Mouse (Mus musculus) adrenal gland, adult 10 weeks (tissue): ENCODE data around the gene Ano9. TPM values are rescaled to one million over a fixed set of nuclear protein-coding genes. Genes with fewer than 3 reads are reported as not detected.

ENCODE experiments used
- polyA plus RNA-seq: library from polyadenylated mRNA; stranded (reverse); fragments of 350-450 nt; fragmentation: Illumina TruSeq; extraction: RNeasy Lipid Tissue Mini Kit (QIAGEN cat#74804); gene quantifications from one replicate; pipeline ENCODE4 v1.2.3, GENCODE M21; 2014; ENCODE audit warnings: low read depth, low replicate concordance

Ano9 gene
- polyA plus RNA-seq: not detected

DNA sequence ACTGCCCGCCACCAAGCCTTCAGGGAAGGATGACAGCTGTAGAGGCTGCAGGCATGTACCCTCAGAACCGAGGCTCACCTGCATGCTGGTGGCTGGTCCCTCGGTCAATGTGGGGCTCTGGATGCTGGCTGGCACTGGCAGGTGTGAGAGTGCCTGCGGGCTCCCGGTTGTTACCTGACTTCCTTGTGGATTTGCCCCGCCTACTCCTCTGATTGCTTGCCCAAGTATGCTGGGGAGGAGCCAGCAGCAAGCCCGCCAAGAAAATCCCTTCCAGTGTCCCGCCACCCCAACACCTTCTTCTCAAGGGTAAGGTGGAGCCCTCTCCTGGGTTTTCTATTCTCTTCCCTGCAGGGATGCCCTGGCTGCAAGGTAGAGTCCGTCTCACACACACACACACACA is at the start of gene Ano9:
Gene Ano9, minus strand, starts transcription at position 171 of the 400 bp plus-strand sequence.

DNA sequence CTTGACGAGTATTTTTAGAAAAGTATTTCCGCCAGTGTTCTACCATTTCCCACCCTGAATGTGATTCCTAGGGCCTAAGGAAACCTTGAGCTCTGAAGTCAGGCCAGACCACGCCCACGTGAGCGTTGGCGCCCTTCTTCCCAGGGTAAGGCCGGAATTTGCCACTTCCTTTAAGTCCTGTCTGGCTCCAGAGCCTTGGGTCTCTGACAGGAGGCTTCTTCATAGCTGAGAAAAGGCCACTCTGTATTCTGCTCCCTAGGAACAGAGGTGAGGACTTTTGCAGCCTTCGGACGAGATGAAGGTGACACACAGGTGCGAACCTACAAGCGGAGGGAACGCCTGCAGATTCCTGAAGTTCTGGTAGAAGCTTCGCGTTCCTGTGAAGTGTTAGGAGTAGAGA is 4.6 kb upstream of the Ano9 start, which contains the start of gene Ptdss2:
Gene Ptdss2, plus strand, starts transcription at position 138 of the 400 bp plus-strand sequence.

DNA sequence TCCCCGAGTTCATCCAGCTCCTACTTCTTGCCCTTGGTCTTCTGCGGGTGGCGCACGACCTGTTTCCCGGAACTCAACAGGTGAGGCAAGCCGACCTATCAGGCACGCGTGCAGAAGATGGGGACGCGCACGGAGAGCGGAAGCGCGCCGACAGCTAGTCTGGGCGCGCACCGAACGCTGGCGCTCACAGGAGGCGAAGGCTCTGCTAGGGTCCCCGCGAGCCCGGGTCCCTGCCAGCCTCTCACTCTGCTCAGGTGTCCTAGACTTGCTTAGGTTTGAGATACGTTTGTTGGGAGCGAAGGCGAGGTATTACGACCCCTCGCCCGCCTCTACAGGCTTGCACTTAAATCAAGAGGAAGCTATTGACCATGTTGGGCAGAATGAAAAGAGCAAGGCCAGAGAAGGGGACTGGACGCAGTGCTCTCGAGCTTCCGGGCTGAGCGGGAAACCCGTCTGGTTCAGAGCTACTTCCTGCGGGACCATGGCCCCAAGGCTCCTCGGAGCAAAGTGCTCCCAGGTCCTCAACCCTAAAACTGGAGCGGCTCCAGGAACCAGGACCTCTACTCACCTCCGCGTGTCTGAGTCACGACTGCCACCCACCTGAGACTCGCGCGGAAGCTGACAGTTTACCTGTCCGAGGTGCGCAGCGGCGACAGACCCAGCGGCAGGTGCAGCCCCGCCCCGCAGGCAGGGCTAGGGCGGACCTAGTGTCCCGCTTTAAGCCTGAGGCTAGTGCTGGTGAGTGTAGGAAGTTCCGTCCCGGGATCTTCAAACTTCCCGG is 17.5 kb downstream of the Ano9 start, which contains the start of gene Sigirr:
Gene Sigirr, minus strand, starts transcription at position 662 of the 781 bp plus-strand sequence.

DNA sequence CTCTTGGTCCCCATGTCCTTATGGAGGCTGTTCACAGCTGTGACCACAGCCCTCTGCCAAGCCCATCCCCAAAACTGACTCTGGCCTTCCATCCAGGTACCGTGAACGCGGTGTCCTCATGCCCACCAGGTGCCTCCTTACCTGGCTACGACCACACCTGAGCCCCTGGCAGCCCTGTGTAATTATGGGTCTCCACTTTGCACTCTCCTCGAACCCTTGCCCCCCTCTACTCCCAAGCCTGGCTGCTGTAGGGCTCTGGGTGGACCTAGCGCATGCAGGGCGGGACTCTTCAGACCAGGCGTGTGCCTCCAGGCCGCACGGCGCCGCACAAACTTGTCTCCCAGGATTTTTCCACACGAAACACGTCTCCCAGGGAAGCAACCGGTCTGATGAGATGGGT is 39.8 kb downstream of the Ano9 start, which contains the start of gene Pkp3:
Gene Pkp3, plus strand, starts transcription at position 378 of the 400 bp plus-strand sequence.

DNA sequence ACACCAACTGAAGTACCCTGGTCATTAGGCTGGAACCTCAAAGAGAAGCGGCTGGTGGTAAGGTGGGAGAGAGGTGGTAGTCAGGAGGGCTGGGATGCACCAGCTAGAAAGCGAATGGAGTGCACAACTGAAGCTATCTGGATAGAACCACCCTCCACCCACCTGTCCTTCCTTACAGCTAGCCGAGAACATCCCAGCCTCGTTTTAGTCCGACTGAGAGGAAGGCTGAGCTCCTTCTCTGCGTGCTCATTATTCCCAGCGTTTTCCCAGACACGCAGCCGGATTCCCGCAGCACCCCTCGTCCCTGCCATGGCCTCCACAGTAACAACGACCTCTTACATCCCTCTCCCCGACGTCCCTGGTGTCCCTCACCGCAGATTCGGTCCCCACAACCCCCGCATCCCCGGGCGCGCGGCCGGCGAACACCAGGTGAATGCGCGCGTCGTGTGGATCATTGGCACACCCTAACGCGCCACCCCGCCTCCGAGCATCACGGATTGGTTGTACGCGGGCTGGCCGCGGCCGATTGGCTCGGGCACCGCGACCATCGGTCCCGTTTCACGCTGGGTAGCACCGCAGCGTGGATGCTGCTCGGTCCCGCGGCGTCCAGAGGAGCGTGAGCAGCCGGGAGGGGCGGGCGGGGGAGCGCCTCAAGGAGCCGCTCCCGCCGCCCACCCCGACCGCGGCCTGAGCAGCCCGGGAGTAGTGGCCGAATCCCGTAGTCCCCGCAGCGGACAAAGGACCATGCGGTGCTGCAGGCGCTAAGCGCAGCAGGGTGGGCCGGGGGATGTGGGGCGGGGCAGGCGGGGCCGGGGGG is 57.0 kb downstream of the Ano9 start, which contains the start of gene B4galnt4:
Gene B4galnt4, plus strand, starts transcription at position 679 of the 817 bp plus-strand sequence.

Other genes with a start within 250 kb of the Ano9 start
- gene Psmd13, start 235.8 kb downstream of the Ano9 start, polyA plus RNA-seq: 154 TPM
- gene Sirt3, start 235.5 kb downstream of the Ano9 start, polyA plus RNA-seq: 2.4 TPM
- 4.0 TPM for gene Cox8b, start 217.4 kb downstream of the Ano9 start, polyA plus RNA-seq
- gene Nlrp6, start 196.9 kb downstream of the Ano9 start, polyA plus RNA-seq: 0.35 TPM
- 2.7 TPM for gene Pgghg, start 176.4 kb downstream of the Ano9 start, polyA plus RNA-seq
- gene Ifitm5, start 167.5 kb downstream of the Ano9 start, polyA plus RNA-seq: not detected
- gene Gm45717, start 161.9 kb downstream of the Ano9 start, polyA plus RNA-seq: not detected
- gene Ifitm2, start 161.8 kb downstream of the Ano9 start, polyA plus RNA-seq: 160 TPM
- gene Ifitm1, start 150.6 kb downstream of the Ano9 start, polyA plus RNA-seq: 1.6 TPM
- 14.5 TPM for gene Ifitm3, start 107.0 kb downstream of the Ano9 start, polyA plus RNA-seq
- not detected for gene Ifitm6, start 99.9 kb downstream of the Ano9 start, polyA plus RNA-seq
- gene Gm17387, start 88.7 kb downstream of the Ano9 start, polyA plus RNA-seq: not detected
- gene B4galnt4, start 56.7 kb downstream of the Ano9 start, polyA plus RNA-seq: not detected
- not detected for gene Pkp3, start 39.6 kb downstream of the Ano9 start, polyA plus RNA-seq
- not detected for gene Sigirr, start 17.2 kb downstream of the Ano9 start, polyA plus RNA-seq
- 20.6 TPM for gene Ptdss2, start 4.6 kb upstream of the Ano9 start, polyA plus RNA-seq
- 5.4 TPM for gene Rnh1, start 55.1 kb upstream of the Ano9 start, polyA plus RNA-seq
- gene Hras, start 76.2 kb upstream of the Ano9 start, polyA plus RNA-seq: 8.7 TPM
- gene Lrrc56, start 76.4 kb upstream of the Ano9 start, polyA plus RNA-seq: 0.58 TPM
- not detected for gene Lmntd2, start 96.3 kb upstream of the Ano9 start, polyA plus RNA-seq
- gene Rassf7, start 98.1 kb upstream of the Ano9 start, polyA plus RNA-seq: 0.64 TPM
- gene Phrf1, start 111.0 kb upstream of the Ano9 start, polyA plus RNA-seq: 17.6 TPM
- 19.8 TPM for gene Irf7, start 148.7 kb upstream of the Ano9 start, polyA plus RNA-seq
- gene Cdhr5, start 159.0 kb upstream of the Ano9 start, polyA plus RNA-seq: 1.3 TPM
- not detected for gene Sct, start 161.3 kb upstream of the Ano9 start, polyA plus RNA-seq
- not detected for gene Drd4, start 174.2 kb upstream of the Ano9 start, polyA plus RNA-seq
- gene Deaf1, start 209.9 kb upstream of the Ano9 start, polyA plus RNA-seq: 0.93 TPM
- 18.5 TPM for gene Tmem80, start 209.9 kb upstream of the Ano9 start, polyA plus RNA-seq
- gene Eps8l2, start 221.1 kb upstream of the Ano9 start, polyA plus RNA-seq: not detected